Mouse (Mus musculus): ENCODE results near the gene Greb1. TPM values are rescaled to one million over a fixed set of nuclear protein-coding genes. Genes with fewer than 3 reads are reported as not detected.

Gene Greb1
- total RNA-seq, 2 experiments from 2014 or later, result 0.27 to 0.38 TPM

- no peak for DNase-seq (ENCODE audit: low spot score in 2 of 2)
- TF ChIP-seq CTCF (conservative IDR thresholded peaks at IDR 0.05), result no peak
- H3K4me3 ChIP-seq, result no peak overlapping the region
- H3K27ac ChIP-seq, result no peak overlapping the region
Measured at GRCm38 (mm10) chr12:16823701-16824100, 23.0 kb upstream of the Greb1 start.

GRCm38 (mm10) chr12:16822181-16822734 lies 21.6 kb upstream of the Greb1 start:
- no peak for TF ChIP-seq CTCF (conservative IDR thresholded peaks at IDR 0.05)

GRCm38 (mm10) chr12:16820761-16821160 lies 20.1 kb upstream of the Greb1 start:
- H3K27ac ChIP-seq, result peak overlapping the region; percentile 25; the same call in 1 of the 2 replicates
- no peak for TF ChIP-seq CTCF (conservative IDR thresholded peaks at IDR 0.05)
- DNase-seq (ENCODE audit: low spot score in 2 of 2), result no peak
- H3K4me3 ChIP-seq, result no peak overlapping the region

More at GRCm38 (mm10) chr12:16822181-16822734, 21.6 kb upstream of the Greb1 start:
- DNase-seq (ENCODE audit: low spot score in 2 of 2), result no peak
- Histone ChIP-seq H3K27ac (no peak overlapping the region), H3K4me3 (no peak overlapping the region)

DNA sequence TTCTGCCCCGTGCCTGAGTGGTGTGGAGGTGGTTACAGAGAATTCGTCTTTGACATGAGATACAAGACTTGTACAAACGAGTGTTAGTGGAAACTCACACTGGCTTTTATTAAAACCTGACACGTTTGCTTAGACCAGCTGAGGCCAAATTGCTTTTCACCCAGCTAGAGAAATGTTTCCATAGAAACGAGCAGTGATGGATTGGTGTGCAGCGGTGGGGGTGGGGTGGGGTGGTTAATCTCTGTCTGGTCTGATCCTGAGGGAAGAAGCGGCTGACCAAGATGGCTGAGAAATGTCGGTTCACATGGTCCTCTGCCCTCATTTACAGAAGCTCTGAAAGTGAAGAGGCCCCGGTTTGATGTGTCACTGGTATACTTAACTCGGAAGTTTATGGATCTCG lies 17.8 kb upstream of the Greb1 start:
- TF ChIP-seq CTCF (conservative IDR thresholded peaks at IDR 0.05), result no peak
- Histone ChIP-seq H3K4me3 (no peak overlapping the region), H3K27ac (no peak overlapping the region)
- DNase-seq (ENCODE audit: low spot score in 2 of 2), result no peak

GRCm38 (mm10) chr12:16817147-16817546 lies 16.5 kb upstream of the Greb1 start:
- DNase-seq (ENCODE audit: low spot score in 2 of 2), result no peak
- Histone ChIP-seq H3K27ac (no peak overlapping the region), H3K4me3 (no peak overlapping the region)
- no peak for TF ChIP-seq CTCF (conservative IDR thresholded peaks at IDR 0.05)

- DNase-seq (ENCODE audit: low spot score in 2 of 2), result no peak
- no peak for TF ChIP-seq CTCF (conservative IDR thresholded peaks at IDR 0.05)
- Histone ChIP-seq H3K27ac (peak overlapping the region; percentile 91), H3K4me3 (peak overlapping the region; percentile 75)
Measured at GRCm38 (mm10) chr12:16811477-16811876, 10.8 kb upstream of the Greb1 start.

DNA sequence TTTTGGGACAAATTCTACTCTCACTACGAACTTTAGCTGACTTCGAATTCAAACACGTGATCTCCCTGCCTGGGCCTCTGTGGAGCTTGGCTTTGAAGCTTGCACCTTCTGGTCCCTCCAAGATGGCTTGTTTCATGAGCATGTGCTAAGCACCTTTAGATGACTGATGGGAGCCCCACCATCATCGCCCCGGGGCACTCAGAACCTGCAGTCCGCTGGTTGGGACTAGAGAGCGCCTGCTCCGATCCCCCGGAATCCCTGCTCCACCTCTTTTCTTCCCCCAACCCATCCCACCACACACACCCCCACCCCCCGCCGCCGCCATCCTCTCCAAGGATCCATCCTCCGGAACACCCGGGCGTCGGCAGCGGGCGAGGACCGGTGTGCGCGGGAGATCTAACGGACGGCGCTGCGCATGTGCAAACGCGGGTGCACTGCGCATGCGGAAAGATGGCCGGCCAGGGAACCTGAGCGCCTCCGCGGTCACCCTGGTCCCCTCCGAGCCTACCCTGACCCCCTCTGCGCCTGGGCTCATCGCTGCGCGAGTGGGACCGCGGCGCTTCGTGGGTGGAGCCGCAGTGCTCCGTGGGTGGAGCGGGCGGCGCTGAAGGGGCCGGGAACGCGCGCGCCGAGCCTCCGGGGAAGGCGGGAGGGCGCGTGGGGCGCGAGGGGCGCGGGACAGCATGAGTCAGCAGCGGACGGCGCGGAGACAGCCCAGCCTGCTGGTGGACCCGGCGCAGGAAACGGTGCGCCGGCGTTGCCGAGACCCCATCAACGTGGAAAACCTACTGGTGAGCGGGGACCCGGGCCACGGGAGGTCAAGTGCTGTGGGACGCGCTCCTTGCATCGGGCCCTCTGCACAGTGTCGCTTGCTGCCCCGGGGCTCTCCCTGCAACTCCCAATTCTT lies 10.1 kb upstream of the Greb1 start, which contains the start of gene E2f6:
Gene E2f6, plus strand, starts transcription at position 439 of the 907 bp plus-strand sequence.
- Histone ChIP-seq H3K4me3 (peak within 1 kb of the TSS; percentile 75), H3K27ac (peak within 1 kb of the TSS; percentile 91)
- DNase-seq (ENCODE audit: low spot score in 2 of 2), result peak; percentile 75 to 78
- no peak for TF ChIP-seq CTCF (conservative IDR thresholded peaks at IDR 0.05)

- peak; percentile 84 for TF ChIP-seq CTCF (conservative IDR thresholded peaks at IDR 0.05)
- Histone ChIP-seq H3K4me3 (no peak overlapping the region), H3K27ac (no peak overlapping the region)
- peak; percentile 21 to 50 for DNase-seq (ENCODE audit: low spot score in 2 of 2)
Measured at GRCm38 (mm10) chr12:16808045-16808444, 7.4 kb upstream of the Greb1 start.

- Histone ChIP-seq H3K4me3 (no peak overlapping the region), H3K27ac (no peak overlapping the region)
- peak; percentile 74 to 84 for DNase-seq (ENCODE audit: low spot score in 2 of 2)
- TF ChIP-seq CTCF (conservative IDR thresholded peaks at IDR 0.05), result peak; percentile 79
Measured at GRCm38 (mm10) chr12:16805511-16805910, 4.8 kb upstream of the Greb1 start.

DNA sequence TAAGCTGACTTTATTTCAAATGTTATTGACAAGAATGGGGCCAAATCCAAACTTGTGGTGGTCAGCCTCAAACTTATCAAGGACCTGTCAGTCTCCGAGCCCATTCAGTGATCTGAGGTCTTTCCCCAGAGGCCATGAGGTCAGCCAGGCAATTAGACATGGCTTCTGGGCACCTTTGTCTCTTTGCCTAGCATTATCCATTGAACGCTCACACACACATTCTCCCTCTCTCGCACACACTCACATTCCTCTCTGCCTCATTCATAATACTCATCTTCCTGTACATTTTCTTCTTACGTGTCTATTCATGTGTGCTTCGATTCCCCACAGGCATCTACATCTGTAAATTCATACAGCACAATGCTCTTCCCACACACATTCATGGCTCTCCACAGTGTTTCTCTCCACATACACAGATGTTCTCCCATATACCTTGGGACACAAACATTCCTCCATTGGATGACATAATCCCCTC lies 3.3 kb upstream of the Greb1 start:
- TF ChIP-seq CTCF (conservative IDR thresholded peaks at IDR 0.05), result no peak
- Histone ChIP-seq H3K4me3 (no peak overlapping the region), H3K27ac (no peak overlapping the region)
- DNase-seq (ENCODE audit: low spot score in 2 of 2), result no peak

DNA sequence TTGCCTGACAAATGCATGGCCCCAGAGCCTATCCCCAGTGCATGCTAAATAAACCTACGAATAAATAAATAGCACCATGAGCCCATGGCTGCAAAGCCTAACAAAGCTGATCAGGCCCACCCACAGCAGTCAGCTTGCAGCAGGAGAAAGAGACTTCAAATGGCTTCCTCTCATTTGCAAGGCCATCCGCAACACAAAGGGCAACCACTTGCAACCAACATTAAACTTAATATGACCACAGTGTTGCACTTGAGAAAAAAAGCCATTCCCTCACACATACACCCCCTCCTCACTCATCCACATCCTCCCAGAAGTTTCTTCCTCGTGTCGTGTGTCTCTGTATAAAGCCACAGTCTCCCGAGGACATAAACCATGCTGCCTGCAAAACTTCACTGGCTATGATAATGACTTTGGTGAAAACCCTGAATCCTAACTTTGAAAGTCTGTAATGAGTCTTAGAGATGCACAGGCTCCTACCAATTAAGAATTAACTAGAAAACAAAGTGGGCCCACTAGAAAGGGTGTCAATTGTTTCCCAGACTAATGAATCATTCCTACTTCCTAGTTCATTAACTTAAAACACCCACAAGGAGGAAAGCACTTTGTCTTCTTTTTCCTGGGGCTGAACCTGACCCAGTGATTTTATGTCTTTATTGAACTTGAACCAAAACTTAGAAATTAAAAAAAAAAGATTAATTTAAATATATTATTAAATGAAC lies 2.7 kb upstream of the Greb1 start:
- TF ChIP-seq CTCF (conservative IDR thresholded peaks at IDR 0.05), result no peak
- Histone ChIP-seq H3K4me3 (no peak overlapping the region), H3K27ac (no peak overlapping the region)
- no peak for DNase-seq (ENCODE audit: low spot score in 2 of 2)

DNA sequence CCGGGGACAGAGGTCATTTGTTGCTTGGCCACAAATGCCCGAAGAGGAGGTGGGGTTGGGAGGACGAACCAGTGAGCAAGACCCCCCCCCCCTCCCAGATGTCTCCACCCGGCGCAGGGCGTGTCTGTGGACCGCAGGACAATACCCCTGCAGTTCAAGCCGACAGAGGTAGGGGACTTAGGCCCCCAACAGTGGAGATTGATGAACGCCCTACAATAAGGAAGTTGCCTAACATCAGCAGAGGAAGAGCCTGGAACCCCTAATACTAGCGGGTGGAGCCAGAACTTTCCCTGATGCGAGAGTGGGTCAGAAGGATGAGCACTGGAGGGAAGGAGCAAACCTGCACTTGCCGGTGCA lies 251 bp upstream of the Greb1 start:
- no peak overlapping the region for H3K27ac ChIP-seq
- TF ChIP-seq CTCF (conservative IDR thresholded peaks at IDR 0.05), result no peak
- H3K4me3 ChIP-seq, result peak overlapping the region; percentile 46
- no peak for DNase-seq (ENCODE audit: low spot score in 2 of 2)

- no peak for DNase-seq (ENCODE audit: low spot score in 2 of 2)
- TF ChIP-seq CTCF (conservative IDR thresholded peaks at IDR 0.05), result no peak
- Histone ChIP-seq H3K4me3 (no peak overlapping the region), H3K27ac (no peak overlapping the region)
Measured at GRCm38 (mm10) chr12:16799928-16800258, 793 bp downstream of the Greb1 start.

Data from layer of hippocampus, adult 2 months (tissue).